Mouse (Mus musculus) midbrain, embryonic 16.5 days (tissue): ENCODE measurements around the gene Arhgap1. TPM values are rescaled to one million over a fixed set of nuclear protein-coding genes. Genes with fewer than 3 reads are reported as not detected.

Experiments
- ATAC-seq: fragments of 200-750 bp; cut with Nextera tagmentation; 2 replicates; pipeline ENCODE4 v1.8.0; 2017; ENCODE audit warnings: moderate TSS enrichment
- H3K27ac ChIP-seq: fragments of 300-500 bp; sonication (generic); 2 replicates; pipeline ENCODE4 v1.5.1; 2014; ENCODE audit warnings: mild to moderate bottlenecking, low read length, mixed read lengths
- H3K27me3 ChIP-seq: fragments of 300-500 bp; sonication (generic); 2 replicates; pipeline ENCODE4 v1.6.1; 2014; ENCODE audit warnings: low read depth, low read length, mixed read lengths; ENCODE audit not compliant: control insufficient read depth, insufficient read depth
- H3K36me3 ChIP-seq: fragments of 300-500 bp; sonication (generic); 2 replicates; pipeline ENCODE4 v1.6.1; 2014; ENCODE audit warnings: mild to moderate bottlenecking, low read length, moderate library complexity, mixed read lengths; ENCODE audit not compliant: control insufficient read depth, insufficient read depth
- H3K4me1 ChIP-seq: fragments of 300-500 bp; sonication (generic); 2 replicates; pipeline ENCODE4 v1.6.1; 2014; ENCODE audit warnings: mild to moderate bottlenecking, low read length, mixed read lengths; ENCODE audit not compliant: control insufficient read depth, insufficient read depth
- H3K4me2 ChIP-seq: fragments of 300-500 bp; sonication (generic); 2 replicates; pipeline ENCODE4 v1.6.1; 2014; ENCODE audit warnings: mild to moderate bottlenecking, low read length, mixed read lengths
- H3K4me3 ChIP-seq: fragments of 300-500 bp; sonication (generic); 2 replicates; pipeline ENCODE4 v1.5.1; 2014; ENCODE audit warnings: low read depth, mild to moderate bottlenecking, low read length, moderate library complexity, mixed read lengths
- H3K9ac ChIP-seq: fragments of 300-500 bp; sonication (generic); 2 replicates; pipeline ENCODE4 v1.6.1; 2014; ENCODE audit warnings: low read depth, low read length, mixed read lengths
- H3K9me3 ChIP-seq: fragments of 300-500 bp; sonication (generic); replicated peaks from 2 replicates; pipeline ENCODE4 v1.6.1; 2014; ENCODE audit warnings: mild to moderate bottlenecking, low read length, mixed read lengths; ENCODE audit not compliant: control insufficient read depth, poor library complexity, severe bottlenecking
- WGBS: fragments of 180-500 bp; shearing (Covaris S2); extraction: QIAGEN DNeasy Blood & Tissue Kit; methylation state at CpG from one replicate; pipeline ENCODE4 v1.1.7; 2014; 5-methylcytosine and 5-hydroxymethylcytosine counted together
- polyA plus RNA-seq: library from polyadenylated mRNA; unstranded; fragments of >200 nt; fragmentation: Nextera tagmentation; extraction: Ambion mirVana; gene quantifications from 2 replicates; pipeline ENCODE4 v1.2.1, GENCODE M21; 2015

The Arhgap1 gene
- polyA plus RNA-seq, 1 experiment from 2014 or later = 95.9 TPM

DNA sequence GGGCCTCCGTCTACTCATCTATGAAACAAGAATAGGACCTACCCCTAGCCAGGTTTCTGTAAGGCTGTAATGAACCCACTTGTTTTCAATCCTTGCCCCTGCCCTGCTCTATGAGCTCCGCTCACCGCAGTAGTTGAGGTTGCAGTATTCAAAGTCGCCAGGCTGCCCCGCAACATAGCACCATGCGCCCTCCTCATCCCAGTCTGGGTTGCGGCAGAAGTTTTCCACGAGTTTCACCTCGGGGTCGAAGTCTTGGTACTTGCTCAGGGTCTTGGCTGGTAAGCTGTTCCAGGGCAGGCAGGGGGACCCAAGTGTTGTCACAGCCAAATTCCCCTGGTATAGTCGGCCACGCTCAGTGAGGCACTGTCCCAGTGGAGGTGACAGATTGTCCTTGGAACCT lies 19.3 kb upstream of the Arhgap1 start:
- Histone ChIP-seq H3K9me3 (no peaks in the 10 kb centered on the region), H3K4me2 (no peak overlapping the region), H3K4me3 (no peak overlapping the region), H3K36me3 (no peaks in the 10 kb centered on the region), H3K9ac (no peak overlapping the region), H3K27ac (no peak overlapping the region), H3K27me3 (no peaks in the 10 kb centered on the region), H3K4me1 (no peaks in the 10 kb centered on the region)
- ATAC-seq = no peak
- 92% methylated on average over 12 of the region's 12 CpGs for WGBS

DNA sequence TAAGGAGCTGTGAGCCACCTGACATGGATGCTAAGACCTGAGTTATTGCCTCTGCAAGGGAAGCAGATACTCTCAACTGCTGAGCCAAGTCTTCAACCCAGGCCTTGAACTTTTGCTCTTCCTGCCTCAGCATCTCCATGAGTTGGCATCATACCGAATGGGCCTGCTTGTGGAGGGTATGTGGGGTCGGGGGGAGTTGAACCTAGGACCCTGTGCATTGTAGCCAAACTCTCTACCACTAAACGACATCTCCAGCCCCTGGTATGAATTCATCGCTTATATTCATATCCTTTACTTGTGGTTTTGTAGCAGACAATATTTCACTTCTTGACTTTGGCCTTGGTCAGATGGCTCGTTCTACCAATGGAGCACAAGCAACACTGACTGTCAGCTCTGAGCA lies 17.8 kb upstream of the Arhgap1 start:
- Histone ChIP-seq H3K4me3 (no peak overlapping the region), H3K4me2 (no peak overlapping the region), H3K9ac (no peak overlapping the region), H3K9me3 (no peaks in the 10 kb centered on the region), H3K36me3 (no peaks in the 10 kb centered on the region), H3K27me3 (no peaks in the 10 kb centered on the region), H3K4me1 (no peaks in the 10 kb centered on the region), H3K27ac (no peak overlapping the region)
- ATAC-seq = no peak
- 87% methylated on average over 5 of the region's 5 CpGs for WGBS

DNA sequence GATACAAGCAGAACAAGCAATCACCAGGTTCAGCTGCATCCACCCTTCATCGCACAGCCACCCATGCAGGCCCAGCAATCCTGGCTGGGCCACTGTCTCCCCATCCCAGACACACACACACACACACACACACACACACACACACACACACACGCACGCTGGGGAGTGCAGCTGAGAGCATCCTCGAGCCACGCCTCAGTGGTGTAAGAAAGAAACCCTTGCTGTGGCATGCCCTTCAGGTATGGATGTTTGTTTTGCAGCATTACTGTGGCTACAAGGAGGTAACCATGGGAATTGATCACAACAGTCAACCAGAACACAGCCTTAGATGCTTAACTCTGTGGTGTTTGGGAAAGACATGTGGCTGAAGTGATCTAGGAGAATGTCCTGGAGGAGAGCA lies 17.3 kb upstream of the Arhgap1 start:
- Histone ChIP-seq H3K27ac (no peak overlapping the region), H3K27me3 (no peaks in the 10 kb centered on the region), H3K4me3 (no peak overlapping the region), H3K36me3 (no peaks in the 10 kb centered on the region), H3K4me2 (no peak overlapping the region), H3K4me1 (no peaks in the 10 kb centered on the region), H3K9me3 (no peaks in the 10 kb centered on the region), H3K9ac (no peak overlapping the region)
- 81% methylated on average over 5 of the region's 5 CpGs for WGBS
- no peak for ATAC-seq

DNA sequence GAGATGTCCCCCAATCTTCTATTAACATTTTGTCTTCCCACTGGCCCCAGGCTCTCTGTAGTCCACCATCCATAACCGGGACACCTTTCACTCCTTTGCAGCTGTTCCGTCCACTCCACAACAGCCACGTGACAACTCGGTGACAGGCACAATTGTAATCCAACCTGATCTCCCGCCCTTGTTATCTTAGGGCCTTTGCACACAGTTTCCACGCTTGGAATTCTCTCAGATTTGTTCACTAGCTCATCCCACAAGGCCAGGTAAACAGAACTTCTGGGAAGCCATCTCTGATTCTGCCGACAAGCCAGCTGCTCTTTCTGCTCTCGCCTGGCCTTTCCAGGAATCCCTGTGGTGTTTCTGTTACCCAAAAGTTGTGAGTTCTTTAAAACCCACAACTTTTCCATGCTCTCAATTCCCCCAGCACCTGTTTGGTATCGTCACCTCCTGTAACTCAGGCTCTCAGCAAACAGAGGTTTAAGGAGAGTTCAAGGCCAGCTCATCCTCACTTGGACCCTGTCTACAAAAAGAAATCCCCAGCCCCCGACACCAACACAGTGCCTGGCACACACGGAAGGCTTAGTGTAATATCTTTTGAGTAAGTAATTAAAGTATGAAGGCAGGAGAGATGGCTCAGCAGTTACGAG lies 16.2 kb upstream of the Arhgap1 start:
- Histone ChIP-seq H3K4me1 (no peaks in the 10 kb centered on the region), H3K27me3 (no peaks in the 10 kb centered on the region), H3K4me3 (no peak overlapping the region), H3K27ac (no peak overlapping the region), H3K36me3 (no peaks in the 10 kb centered on the region), H3K9me3 (no peaks in the 10 kb centered on the region), H3K4me2 (no peak overlapping the region), H3K9ac (no peak overlapping the region)
- no peak for ATAC-seq
- WGBS = 82% methylated on average over 12 of the region's 12 CpGs

DNA sequence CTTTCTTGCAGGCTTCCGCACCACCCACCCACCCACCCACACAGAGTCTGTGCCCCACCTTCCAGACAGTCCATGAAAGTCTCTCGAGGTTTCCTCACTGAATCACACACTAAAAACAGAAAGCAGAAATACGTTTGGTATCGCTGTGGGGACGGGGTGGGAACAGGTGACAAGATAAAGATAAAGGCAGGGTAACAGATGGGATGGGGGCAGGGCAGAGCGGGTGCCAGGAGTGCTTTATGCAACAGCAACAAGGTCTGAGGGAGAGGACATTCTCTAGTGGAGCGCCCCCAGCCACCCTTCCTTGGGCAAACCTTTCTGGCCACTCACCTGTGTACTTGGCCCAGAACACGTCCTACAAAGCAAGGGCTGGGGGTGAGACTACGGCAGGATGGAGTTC lies 14.8 kb upstream of the Arhgap1 start:
- H3K27me3 ChIP-seq = no peaks in the 10 kb centered on the region
- WGBS = 89% methylated on average over 9 of the region's 9 CpGs
- no peaks in the 10 kb centered on the region for H3K36me3 ChIP-seq
- no peak overlapping the region for H3K9ac ChIP-seq
- no peaks in the 10 kb centered on the region for H3K9me3 ChIP-seq
- H3K27ac ChIP-seq = no peak overlapping the region
- no peak for ATAC-seq
- H3K4me3 ChIP-seq = no peak overlapping the region
- H3K4me1 ChIP-seq = no peaks in the 10 kb centered on the region
- no peak overlapping the region for H3K4me2 ChIP-seq

DNA sequence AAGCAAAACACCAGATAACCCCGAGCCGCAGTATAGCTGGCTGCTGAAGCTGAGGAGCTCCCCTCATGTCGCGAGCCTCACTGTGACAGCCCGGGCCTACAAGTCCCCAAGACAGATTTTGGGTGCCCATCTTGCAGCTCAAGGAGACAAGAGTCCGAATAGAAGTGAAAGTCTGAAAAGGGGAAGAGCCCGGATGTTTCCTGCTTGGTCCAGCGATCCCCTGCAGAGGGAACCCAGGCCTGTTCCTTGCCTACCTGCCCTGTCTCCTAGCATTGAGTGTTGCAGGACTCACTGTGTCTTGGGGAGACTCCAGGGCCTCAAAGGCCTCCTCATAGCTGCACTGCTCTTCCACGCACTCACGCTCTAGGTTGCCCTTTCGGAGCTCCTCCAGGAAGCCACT lies 14.2 kb upstream of the Arhgap1 start:
- Histone ChIP-seq H3K4me1 (no peaks in the 10 kb centered on the region), H3K27ac (no peak overlapping the region), H3K4me3 (no peak overlapping the region), H3K4me2 (no peak overlapping the region), H3K9ac (no peak overlapping the region), H3K27me3 (no peaks in the 10 kb centered on the region), H3K9me3 (no peaks in the 10 kb centered on the region), H3K36me3 (no peaks in the 10 kb centered on the region)
- WGBS = 87% methylated on average over 11 of the region's 11 CpGs
- ATAC-seq = no peak

DNA sequence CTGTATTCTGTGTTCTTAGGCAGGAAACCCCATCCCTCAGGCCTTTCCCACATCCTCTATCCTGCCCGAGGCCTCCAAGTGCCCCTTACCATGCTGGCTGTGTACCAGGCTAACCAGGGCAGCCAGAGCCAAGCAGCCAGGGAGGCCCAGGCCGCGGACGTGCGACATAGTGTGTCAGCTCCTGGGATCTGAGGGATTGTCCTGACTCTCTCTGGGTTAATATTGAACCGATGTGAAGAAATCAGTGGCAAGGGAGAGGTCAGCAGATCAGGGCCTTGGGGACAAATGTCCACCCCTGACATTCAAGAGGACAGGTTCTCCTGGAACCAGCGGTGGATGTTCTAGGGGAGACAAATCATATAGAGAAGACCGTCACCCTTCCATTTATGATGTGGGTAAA lies 13.4 kb upstream of the Arhgap1 start, which contains the start of gene F2:
Gene F2, minus strand, starts transcription at position 186 of the 400 bp plus-strand sequence.
- Histone ChIP-seq H3K9ac (no peak within 1 kb of the TSS), H3K36me3 (no peaks in the 10 kb centered on the region), H3K9me3 (no peaks in the 10 kb centered on the region), H3K27ac (no peak within 1 kb of the TSS), H3K4me2 (no peak within 1 kb of the TSS), H3K4me1 (no peaks in the 10 kb centered on the region), H3K27me3 (no peaks in the 10 kb centered on the region), H3K4me3 (no peak within 1 kb of the TSS)
- ATAC-seq = no peak
- 94% methylated on average over 8 of the region's 8 CpGs for WGBS

DNA sequence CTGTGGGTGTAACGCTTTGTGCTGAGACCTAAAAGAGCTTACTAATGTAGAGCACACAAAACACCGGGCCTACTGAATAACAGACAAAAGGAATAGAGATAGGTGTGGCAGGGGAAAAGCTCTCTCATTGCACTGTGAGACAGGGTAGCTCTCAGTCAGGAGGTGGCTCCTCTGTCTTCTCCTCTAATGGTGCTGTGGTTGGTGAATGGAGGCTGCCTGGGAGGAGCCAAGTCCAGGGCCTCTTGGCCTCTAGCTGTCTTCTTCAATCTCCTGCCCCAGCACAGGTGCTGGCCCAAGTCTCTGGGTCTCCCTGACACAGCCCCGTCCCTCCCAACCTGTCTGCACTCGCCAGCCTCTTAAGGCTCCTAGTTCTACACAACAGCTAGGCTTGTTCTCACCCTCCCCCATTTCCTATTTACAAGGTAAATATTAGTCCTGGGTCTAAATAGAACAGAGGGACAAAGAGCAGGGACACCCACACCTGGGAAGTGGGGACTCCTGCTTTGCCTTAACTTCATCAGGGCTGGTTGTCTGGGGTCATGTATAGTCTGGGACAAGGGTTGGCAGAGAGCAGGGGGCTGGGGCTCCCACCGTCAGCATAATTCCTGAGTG lies 12.8 kb upstream of the Arhgap1 start:
- H3K4me2 ChIP-seq = no peak overlapping the region
- WGBS = 80% methylated on average over 5 of the region's 5 CpGs

DNA sequence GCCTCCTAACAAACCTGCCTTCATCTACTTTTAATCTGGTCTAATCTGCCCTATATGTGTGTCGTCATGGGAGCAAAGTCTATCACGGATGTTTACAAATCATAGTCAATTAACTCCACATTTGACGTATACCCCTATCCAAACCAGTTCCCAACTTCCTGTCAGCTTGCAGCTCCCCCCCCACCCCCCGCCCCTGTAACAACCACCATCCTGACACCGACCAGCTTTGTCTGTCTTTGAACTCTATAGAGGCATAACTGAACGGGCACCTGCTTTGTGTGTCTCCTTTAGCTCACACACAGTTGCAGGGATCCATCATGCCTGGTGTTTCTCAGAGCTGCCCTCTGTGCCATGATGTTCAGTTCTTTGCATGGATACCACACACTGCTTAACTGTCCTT lies 10.7 kb upstream of the Arhgap1 start:
- H3K9ac ChIP-seq = no peak overlapping the region
- H3K36me3 ChIP-seq = no peaks in the 10 kb centered on the region
- no peaks in the 10 kb centered on the region for H3K9me3 ChIP-seq
- WGBS = 77% methylated on average over 6 of the region's 6 CpGs
- H3K4me3 ChIP-seq = no peak overlapping the region
- no peak overlapping the region for H3K4me2 ChIP-seq
- no peak overlapping the region for H3K27ac ChIP-seq
- no peak for ATAC-seq
- H3K27me3 ChIP-seq = no peaks in the 10 kb centered on the region
- no peaks in the 10 kb centered on the region for H3K4me1 ChIP-seq

More for the DNA sequence above, 12.8 kb upstream of the Arhgap1 start:
- Histone ChIP-seq H3K9ac (no peak overlapping the region), H3K27ac (no peak overlapping the region), H3K9me3 (no peaks in the 10 kb centered on the region), H3K4me1 (no peaks in the 10 kb centered on the region), H3K27me3 (no peaks in the 10 kb centered on the region), H3K4me3 (no peak overlapping the region), H3K36me3 (no peaks in the 10 kb centered on the region)
- no peak for ATAC-seq
